Mouse (Mus musculus): ENCODE results near the gene Ankrd27. TPM values are rescaled to one million over a fixed set of nuclear protein-coding genes. Genes with fewer than 3 reads are reported as not detected.

Gene Ankrd27
- total and polyA plus RNA-seq, 3 experiments: 49.0 to 103 (median 74.9) TPM

DNA sequence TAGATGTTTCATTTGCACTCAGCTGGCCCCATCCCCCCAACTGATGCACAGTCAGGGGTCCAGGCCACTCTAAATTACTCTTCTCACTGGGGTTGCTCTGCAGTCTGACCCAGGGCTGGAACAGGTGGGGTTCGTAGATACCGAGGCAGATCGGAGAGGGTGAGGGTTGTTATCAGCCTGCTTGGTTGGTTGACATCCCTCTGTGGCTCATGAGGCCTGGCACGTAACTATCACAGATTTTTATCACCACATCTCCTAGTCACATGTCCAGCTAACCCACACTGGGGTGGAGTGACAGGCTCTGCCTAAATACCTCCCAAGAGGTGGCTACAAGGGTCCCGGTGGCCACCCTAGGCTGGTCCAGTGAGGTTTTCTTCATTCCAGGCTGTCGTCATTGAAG is 15.1 kb downstream of the Ankrd27 start (continued):
- TF ChIP-seq TAL1 (IDR thresholded peaks at IDR 0.05; ENCODE audit: low read length): peak; percentile 83
- TF ChIP-seq MYC (IDR thresholded peaks at IDR 0.05; ENCODE audit: low read depth, low read length): peak; percentile 78
- no peak for TF ChIP-seq TBP (IDR thresholded peaks at IDR 0.05; ENCODE audit: low read depth, low read length)
- no peak for TF ChIP-seq POLR2AphosphoS5 (IDR thresholded peaks at IDR 0.05; ENCODE audit: borderline replicate concordance, low read depth, low read length)
- no peak for TF ChIP-seq MAFK (IDR thresholded peaks at IDR 0.05; ENCODE audit: borderline replicate concordance, low read depth, low read length)

DNA sequence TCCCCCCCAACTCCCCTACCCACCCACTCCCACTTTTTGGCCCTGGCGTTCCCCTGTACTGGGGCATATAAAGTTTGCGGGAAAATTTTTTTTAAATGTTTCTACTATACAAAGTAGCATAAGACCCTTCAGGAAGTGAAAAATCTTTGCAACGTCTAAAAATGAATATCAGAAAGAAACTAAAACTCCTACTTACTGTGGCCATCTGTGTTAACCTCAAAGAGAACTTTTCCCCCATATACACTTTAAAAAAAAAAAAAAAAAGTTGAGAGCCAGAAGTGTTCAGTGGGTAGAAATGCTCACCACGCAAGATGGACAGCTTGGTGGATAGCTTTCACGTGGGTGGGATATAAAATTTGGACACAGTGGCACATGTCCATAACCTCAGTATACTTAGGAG is 16.7 kb downstream of the Ankrd27 start:
- TF ChIP-seq CHD2 (IDR thresholded peaks at IDR 0.05; ENCODE audit: low read length): no peak
- no peak for TF ChIP-seq POLR2A (IDR thresholded peaks at IDR 0.05; ENCODE audit: control insufficient read depth in 1 of 2, insufficient read depth in 1 of 2, low read depth in 1 of 2, low read length in 2 of 2, poor library complexity in 1 of 2)
- peaks cover 0 to 18% of the 10 kb centered on the region in 2 experiments; a peak in 3 of 4 replicates for H3K4me1 ChIP-seq (ENCODE audit: control insufficient read depth in 1 of 2, insufficient read depth in 2 of 2, low read length in 2 of 2)
- no peaks in the 10 kb centered on the region for H3K27me3 ChIP-seq (ENCODE audit: control insufficient read depth in 1 of 2, insufficient read depth in 2 of 2, low read length in 2 of 2)
- no peaks in the 10 kb centered on the region for H3K9me3 ChIP-seq (replicated peaks; ENCODE audit: insufficient read depth, low read length)
- no peak overlapping the region for H3K9ac ChIP-seq (ENCODE audit: control insufficient read depth, low read depth, low read length, poor library complexity, severe bottlenecking)
- H3K27ac ChIP-seq (ENCODE audit: control insufficient read depth, low read depth, low read length): no peak overlapping the region
- DNase-seq (ENCODE audit: low read depth, low spot score): no peak
- no peaks in the 10 kb centered on the region for H3K79me2 ChIP-seq (ENCODE audit: control insufficient read depth, insufficient read depth, low read length, poor library complexity)
- H3K4me3 ChIP-seq (ENCODE audit: control insufficient read depth in 1 of 2, insufficient read depth in 1 of 2, low read depth in 2 of 2, low read length in 2 of 2): no peak overlapping the region
- H3K36me3 ChIP-seq (ENCODE audit: control insufficient read depth in 1 of 2, insufficient read depth in 2 of 2, low read length in 2 of 2): peaks cover 17 to 18% of the 10 kb centered on the region in 2 experiments; a peak in 3 of 4 replicates

DNA sequence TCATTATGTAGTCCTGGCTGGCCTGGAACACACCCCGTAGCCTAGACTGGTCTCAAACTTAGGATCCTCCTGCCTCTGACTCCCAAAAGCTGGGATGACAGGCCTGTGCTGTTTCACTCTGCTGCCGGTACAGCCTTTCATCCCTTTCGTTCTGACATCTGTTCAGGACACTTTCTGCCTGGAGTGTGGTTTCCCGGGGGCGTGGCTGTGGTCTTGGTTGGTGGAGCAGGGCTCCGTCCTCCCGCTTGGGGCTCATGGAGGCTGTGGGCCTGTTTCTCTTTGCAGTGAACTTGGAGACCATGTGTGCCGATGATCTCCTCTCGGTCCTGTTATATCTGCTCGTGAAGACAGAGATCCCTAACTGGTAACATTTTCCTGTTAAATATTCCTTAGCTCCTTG is 20.8 kb downstream of the Ankrd27 start:
- no peaks in the 10 kb centered on the region for H3K27me3 ChIP-seq (ENCODE audit: control insufficient read depth in 1 of 2, insufficient read depth in 2 of 2, low read length in 2 of 2)
- peaks cover 0 to 2% of the 10 kb centered on the region in 2 experiments; a peak in 2 of 4 replicates for H3K4me1 ChIP-seq (ENCODE audit: control insufficient read depth in 1 of 2, insufficient read depth in 2 of 2, low read length in 2 of 2)
- H3K36me3 ChIP-seq (ENCODE audit: control insufficient read depth in 1 of 2, insufficient read depth in 2 of 2, low read length in 2 of 2): peaks cover 2 to 29% of the 10 kb centered on the region in 2 experiments
- H3K4me3 ChIP-seq (ENCODE audit: control insufficient read depth in 1 of 2, insufficient read depth in 1 of 2, low read depth in 2 of 2, low read length in 2 of 2): no peak overlapping the region
- H3K9me3 ChIP-seq (replicated peaks; ENCODE audit: insufficient read depth, low read length): no peaks in the 10 kb centered on the region
- DNase-seq (ENCODE audit: low read depth, low spot score): no peak
- TF ChIP-seq ETS1 (IDR thresholded peaks at IDR 0.05; ENCODE audit: low read depth, low read length): no peak
- no peak overlapping the region for H3K9ac ChIP-seq (ENCODE audit: control insufficient read depth, low read depth, low read length, poor library complexity, severe bottlenecking)
- no peak overlapping the region for H3K27ac ChIP-seq (ENCODE audit: control insufficient read depth, low read depth, low read length)
- H3K79me2 ChIP-seq (ENCODE audit: control insufficient read depth, insufficient read depth, low read length, poor library complexity): no peaks in the 10 kb centered on the region

DNA sequence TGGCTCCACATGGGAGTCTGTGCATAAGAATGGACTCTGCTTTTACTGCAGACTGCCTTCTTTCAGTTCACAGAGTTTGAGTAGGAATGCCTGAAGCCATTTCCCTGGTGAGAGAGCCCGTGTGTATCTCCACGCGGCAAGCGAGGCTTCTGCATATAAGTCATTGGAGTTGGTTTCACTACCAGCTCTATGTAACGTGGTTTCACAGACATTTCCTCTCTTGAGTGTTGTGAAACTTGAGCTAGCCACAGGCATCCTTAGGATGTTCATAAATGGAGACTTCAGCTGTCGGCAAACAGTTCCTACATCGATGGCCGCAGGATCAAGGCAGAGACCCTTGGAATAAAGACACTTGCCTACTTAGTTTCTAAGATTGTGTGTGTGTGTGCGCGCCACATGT is 23.2 kb downstream of the Ankrd27 start:
- no peaks in the 10 kb centered on the region for H3K4me1 ChIP-seq (ENCODE audit: control insufficient read depth in 1 of 2, insufficient read depth in 2 of 2, low read length in 2 of 2)
- TF ChIP-seq USF2 (IDR thresholded peaks at IDR 0.05; ENCODE audit: borderline replicate concordance in 1 of 2, insufficient read depth in 1 of 2, low read depth in 1 of 2, low read length in 2 of 2): no peak
- no peak overlapping the region for H3K9ac ChIP-seq (ENCODE audit: control insufficient read depth, low read depth, low read length, poor library complexity, severe bottlenecking)
- H3K36me3 ChIP-seq (ENCODE audit: control insufficient read depth in 1 of 2, insufficient read depth in 2 of 2, low read length in 2 of 2): peaks cover 0 to 21% of the 10 kb centered on the region in 2 experiments; a peak in 2 of 4 replicates
- H3K79me2 ChIP-seq (ENCODE audit: control insufficient read depth, insufficient read depth, low read length, poor library complexity): no peaks in the 10 kb centered on the region
- H3K9me3 ChIP-seq (replicated peaks; ENCODE audit: insufficient read depth, low read length): no peaks in the 10 kb centered on the region
- no peak overlapping the region for H3K27ac ChIP-seq (ENCODE audit: control insufficient read depth, low read depth, low read length)
- no peak overlapping the region for H3K4me3 ChIP-seq (ENCODE audit: control insufficient read depth in 1 of 2, insufficient read depth in 1 of 2, low read depth in 2 of 2, low read length in 2 of 2)
- DNase-seq (ENCODE audit: low read depth, low spot score): no peak
- no peaks in the 10 kb centered on the region for H3K27me3 ChIP-seq (ENCODE audit: control insufficient read depth in 1 of 2, insufficient read depth in 2 of 2, low read length in 2 of 2)
